ENCODE assay signal across 8 mouse cellular contexts in genomic region chr4:110087570-110088247, GRCm38 (mm10).
DNase-seq lines count a peak whose midpoint lies in the region; ATAC-seq and TF ChIP-seq lines count a peak whose summit lies in the region.

No protein-coding gene starts in this region.

- no peaks in the 10 kb centered on the region for H3K9me3 ChIP-seq in intestine, postnatal 0 days (ENCODE audit: control insufficient read depth)
- no peaks in the 10 kb centered on the region for H3K9me3 ChIP-seq in intestine, embryonic 15.5 days
- no peaks in the 10 kb centered on the region for H3K9me3 ChIP-seq in midbrain, postnatal 0 days (ENCODE audit: low read length)

- H3K27me3 ChIP-seq in intestine, postnatal 0 days (replicated peaks; ENCODE audit: control insufficient read depth, insufficient read depth, low read length), result no peaks in the 10 kb centered on the region
- no peaks in the 10 kb centered on the region for H3K27me3 ChIP-seq in intestine, embryonic 15.5 days (replicated peaks)
- no peaks in the 10 kb centered on the region for H3K27me3 ChIP-seq in midbrain, postnatal 0 days (ENCODE audit: insufficient read depth, low read length)

- no peak overlapping the region for H3K27ac ChIP-seq in intestine, postnatal 0 days (ENCODE audit: low read depth, low read length)
- H3K27ac ChIP-seq in intestine, embryonic 15.5 days, result no peak overlapping the region
- H3K27ac ChIP-seq in midbrain, postnatal 0 days (ENCODE audit: low read depth, low read length), result no peak overlapping the region

- ATAC-seq in intestine, postnatal 0 days, result peak; percentile 28; the same call in 1 of the 2 replicates
- no peak for ATAC-seq in intestine, embryonic 15.5 days
- no peak for ATAC-seq in midbrain, postnatal 0 days (ENCODE audit: low FRiP score)

- no peak overlapping the region for H3K9ac ChIP-seq in intestine, postnatal 0 days (ENCODE audit: low read depth, low read length)
- no peak overlapping the region for H3K9ac ChIP-seq in intestine, embryonic 15.5 days
- no peak overlapping the region for H3K9ac ChIP-seq in midbrain, postnatal 0 days (replicated peaks; ENCODE audit: low read length, poor library complexity, severe bottlenecking)

- no peaks in the 10 kb centered on the region for H3K36me3 ChIP-seq in intestine, postnatal 0 days (ENCODE audit: control insufficient read depth, insufficient read depth)
- no peaks in the 10 kb centered on the region for H3K36me3 ChIP-seq in intestine, embryonic 15.5 days
- no peaks in the 10 kb centered on the region for H3K36me3 ChIP-seq in midbrain, postnatal 0 days (ENCODE audit: insufficient read depth, low read length)

- peak; percentile 77 for DNase-seq in ZHBTc4 (ENCODE audit: low read depth, low spot score)
- peak; percentile 46 to 66 for DNase-seq in gastrocnemius, postnatal 4 days (ENCODE audit: low spot score in 2 of 2)
- DNase-seq in kidney, postnatal 36 days, result peak; percentile 47 to 78
- peak; percentile 47 for DNase-seq in midbrain, postnatal 0 days (ENCODE audit: low spot score)
- no peak for DNase-seq in cerebellum, adult 9-10 months
- no peak for DNase-seq in cerebellum, postnatal 25 days

- no peak overlapping the region for H3K4me2 ChIP-seq in intestine, postnatal 0 days (replicated peaks; ENCODE audit: low read depth)
- no peak overlapping the region for H3K4me2 ChIP-seq in intestine, embryonic 15.5 days (replicated peaks)
- H3K4me2 ChIP-seq in midbrain, postnatal 0 days (ENCODE audit: low read depth, low read length, poor library complexity, severe bottlenecking), result no peak overlapping the region

- no peaks in the 10 kb centered on the region for H3K4me1 ChIP-seq in intestine, postnatal 0 days (replicated peaks; ENCODE audit: control insufficient read depth, insufficient read depth, low read length)
- H3K4me1 ChIP-seq in intestine, embryonic 15.5 days (replicated peaks), result no peaks in the 10 kb centered on the region
- no peaks in the 10 kb centered on the region for H3K4me1 ChIP-seq in midbrain, postnatal 0 days (ENCODE audit: insufficient read depth, low read length)

- H3K4me3 ChIP-seq in intestine, postnatal 0 days (ENCODE audit: low read depth, low read length), result no peak overlapping the region
- H3K4me3 ChIP-seq in intestine, embryonic 15.5 days (replicated peaks), result no peak overlapping the region
- no peak overlapping the region for H3K4me3 ChIP-seq in midbrain, postnatal 0 days (ENCODE audit: low read depth, low read length)

- 34% methylated on average over 9 of the region's 9 CpGs for WGBS in intestine, postnatal 0 days
- 37% methylated on average over 9 of the region's 9 CpGs for WGBS in intestine, embryonic 15.5 days
- WGBS in midbrain, postnatal 0 days, result 27% methylated on average over 9 of the region's 9 CpGs

- TF ChIP-seq CTCF in intestine, postnatal 0 days (IDR thresholded peaks at IDR 0.05; ENCODE audit: low read depth), result no peak
- no peak for TF ChIP-seq CTCF in midbrain, postnatal 0 days (IDR thresholded peaks at IDR 0.05)

Comparison
In these comparisons a context has a peak if more than half of its experiments do, and no peak if none do; other contexts are left out.
1. DNase-seq: peak in ZHBTc4 (single experiment), gastrocnemius, postnatal 4 days (2 of 2), kidney, postnatal 36 days (2 of 2) and midbrain, postnatal 0 days (single experiment); none in cerebellum, adult 9-10 months (single experiment) and cerebellum, postnatal 25 days (0 of 2).